Mouse (Mus musculus): ENCODE measurements at regions not wholly inside any gene's neighbourhood (a gene's known extent, or its start where the extent isn't known, plus 50 kb on each side); places are given as distances from the start of the nearest gene placed in this dataset.
"Not testable (repeated sequence)": the region's sequence is repeated elsewhere in the genome, so short reads cannot be mapped to it uniquely, and the experiment has no call there.

- not testable (repeated sequence) for TF ChIP-seq POLR2A, CTCF (IDR thresholded peaks at IDR 0.05; ENCODE audit: extremely low read depth, insufficient read depth, low read length)
Observed at GRCm38 (mm10) chr14:53299735-53300134, 804.2 kb upstream of the Olfr1507 start.
